Mouse (Mus musculus): Measurements from ENCODE around the gene Snx21.

DNA sequence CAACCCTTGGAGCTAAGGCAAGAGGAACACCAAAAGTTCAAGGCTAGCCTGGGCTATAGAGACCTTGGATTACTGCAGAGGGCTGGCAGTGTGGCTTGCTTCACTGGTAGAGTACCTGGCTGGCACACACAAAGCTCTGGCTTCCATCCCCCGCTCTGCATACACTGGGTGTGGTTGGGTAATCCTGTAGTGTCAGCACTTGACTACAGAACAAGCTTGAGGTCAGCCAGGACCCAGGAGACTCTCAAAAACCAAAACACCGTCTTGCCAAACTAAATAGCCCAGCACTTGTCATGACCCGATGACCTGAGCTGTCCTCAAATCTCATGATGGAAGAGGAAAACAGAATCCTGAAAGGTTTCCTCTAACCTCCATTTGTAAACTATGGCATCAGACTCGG, 4.8 kb downstream of the Snx21 start:
- TF ChIP-seq ETS1 (IDR thresholded peaks at IDR 0.05; ENCODE audit: low read depth, low read length) (no peak), GATA1 (IDR thresholded peaks at IDR 0.05; ENCODE audit: low read depth, low read length) (no peak), CTCF (IDR thresholded peaks at IDR 0.05 in 2 of 3, conservative IDR thresholded peaks at IDR 0.05 in 1 of 3; ENCODE audit: control insufficient read depth in 1 of 3, insufficient read depth in 1 of 3, low read depth in 2 of 3, low read length in 3 of 3, poor library complexity in 1 of 3, severe bottlenecking in 1 of 3) (no peak), ZKSCAN1 (IDR thresholded peaks at IDR 0.05; ENCODE audit: low read depth, low read length) (no peak), EP300 (IDR thresholded peaks at IDR 0.05; ENCODE audit: low read depth in 1 of 2, low read length in 2 of 2) (no peak), POLR2A (IDR thresholded peaks at IDR 0.05; ENCODE audit: control insufficient read depth in 1 of 2, insufficient read depth in 1 of 2, low read depth in 1 of 2, low read length in 2 of 2, poor library complexity in 1 of 2) (no peak)
